Mouse (Mus musculus): Measurements from ENCODE around the gene Samd4b. TPM values are rescaled to one million over a fixed set of nuclear protein-coding genes. Genes with fewer than 3 reads are reported as not detected.

Samd4b gene
- polyA plus RNA-seq, 2 experiments: 33.0 to 82.0 TPM

DNA sequence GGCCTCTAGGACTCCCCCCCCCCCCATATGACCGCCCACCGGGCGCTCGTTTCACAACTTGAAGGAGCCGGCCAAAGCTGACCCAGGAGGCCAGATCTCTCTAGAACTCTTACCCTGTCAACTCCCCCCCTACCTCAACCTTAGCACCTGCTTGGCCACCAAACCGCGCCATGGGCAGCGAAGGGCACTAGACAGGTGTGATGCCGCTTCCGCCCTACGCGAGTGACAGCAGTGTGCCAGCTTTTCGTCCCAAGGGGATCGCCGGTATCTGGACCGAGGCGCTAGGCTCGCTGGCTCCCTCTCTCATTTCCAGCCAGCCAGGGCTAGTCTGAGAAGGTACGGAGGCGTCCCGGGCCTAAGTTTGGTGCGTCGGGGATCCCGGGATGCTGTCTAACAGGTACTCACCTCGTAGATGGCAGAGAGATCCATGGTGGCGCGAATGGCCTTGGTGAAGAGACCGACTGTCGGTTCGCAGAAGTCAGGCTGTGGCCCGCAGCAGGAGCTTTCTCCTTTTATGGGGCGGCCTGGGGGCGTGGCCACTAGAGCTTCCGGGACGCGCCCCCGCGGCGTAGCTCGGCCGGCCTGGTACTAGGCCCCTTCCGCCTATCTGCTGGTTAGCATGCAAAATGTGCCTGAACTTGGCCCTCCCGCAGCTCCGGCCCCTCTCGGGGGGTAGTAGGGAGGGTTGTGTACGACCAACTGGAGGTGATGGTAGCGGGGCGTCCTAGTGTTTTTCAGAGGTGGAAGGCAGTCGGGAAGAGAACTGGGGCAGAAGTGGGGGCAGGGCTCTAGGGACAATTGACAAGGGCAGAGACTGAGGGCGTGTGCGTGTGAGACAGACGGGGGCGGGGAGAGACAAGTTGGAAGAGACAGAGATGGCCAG, 218.9 kb downstream of the Samd4b start:
- peak overlapping the region; percentile 94 for H3K4me2 ChIP-seq (replicated peaks; ENCODE audit: low read depth, low read length, severe bottlenecking)
- DNase-seq (ENCODE audit: low spot score): peak; percentile 94
- peak; percentile 41 for ATAC-seq (ENCODE audit: low FRiP score, low read depth)
- H3K4me1 ChIP-seq (ENCODE audit: control insufficient read depth, insufficient read depth, low read length): peaks cover 72% of the 10 kb centered on the region
- no peaks in the 10 kb centered on the region for H3K27me3 ChIP-seq (ENCODE audit: control insufficient read depth, insufficient read depth, low read length)
- H3K36me3 ChIP-seq (ENCODE audit: control insufficient read depth, insufficient read depth, low read length): peaks cover 11% of the 10 kb centered on the region
- H3K9me3 ChIP-seq (ENCODE audit: control insufficient read depth, low read length): no peaks in the 10 kb centered on the region
- 1% methylated on average over 51 of the region's 53 CpGs for WGBS
- H3K27ac ChIP-seq (replicated peaks; ENCODE audit: low read depth, low read length): peak overlapping the region; percentile 77
- peak overlapping the region; percentile 73 for H3K4me3 ChIP-seq (replicated peaks; ENCODE audit: low read length)
- peak overlapping the region; percentile 75 for H3K9ac ChIP-seq (ENCODE audit: low read depth, low read length, severe bottlenecking)
- TF ChIP-seq POLR2A (IDR thresholded peaks at IDR 0.05; ENCODE audit: borderline replicate concordance, extremely low read depth, insufficient read depth, insufficient read length): peak; percentile 81; the same call in 1 of the 2 replicates

- H3K9me3 ChIP-seq (ENCODE audit: control insufficient read depth, low read length): no peaks in the 10 kb centered on the region
- H3K9ac ChIP-seq (ENCODE audit: low read depth, low read length, severe bottlenecking): peak overlapping the region; percentile 75
- H3K27me3 ChIP-seq (ENCODE audit: control insufficient read depth, insufficient read depth, low read length): no peaks in the 10 kb centered on the region
- TF ChIP-seq POLR2A (IDR thresholded peaks at IDR 0.05; ENCODE audit: borderline replicate concordance, extremely low read depth, insufficient read depth, insufficient read length): no peak
- DNase-seq (ENCODE audit: low spot score) (peak; percentile 51), ATAC-seq (ENCODE audit: low FRiP score, low read depth) (no peak)
- peaks cover 11% of the 10 kb centered on the region for H3K36me3 ChIP-seq (ENCODE audit: control insufficient read depth, insufficient read depth, low read length)
- peak overlapping the region; percentile 94 for H3K4me2 ChIP-seq (replicated peaks; ENCODE audit: low read depth, low read length, severe bottlenecking)
- H3K4me3 ChIP-seq (replicated peaks; ENCODE audit: low read length): peak overlapping the region; percentile 73
- H3K4me1 ChIP-seq (ENCODE audit: control insufficient read depth, insufficient read depth, low read length): peaks cover 68% of the 10 kb centered on the region
- peak overlapping the region; percentile 77 for H3K27ac ChIP-seq (replicated peaks; ENCODE audit: low read depth, low read length)
- WGBS: 37% methylated on average over 32 of the region's 32 CpGs
These were observed 219.8 kb downstream of the Samd4b start for GRCm38 (mm10) chr7:28378066-28378690.

GRCm38 (mm10) chr7:28377190-28378065, 220.5 kb downstream of the Samd4b start:
- no peak for TF ChIP-seq POLR2A (IDR thresholded peaks at IDR 0.05; ENCODE audit: borderline replicate concordance, extremely low read depth, insufficient read depth, insufficient read length)
- Histone ChIP-seq H3K9me3 (ENCODE audit: control insufficient read depth, low read length) (no peaks in the 10 kb centered on the region), H3K27me3 (ENCODE audit: control insufficient read depth, insufficient read depth, low read length) (no peaks in the 10 kb centered on the region), H3K4me1 (ENCODE audit: control insufficient read depth, insufficient read depth, low read length) (peaks cover 60% of the 10 kb centered on the region), H3K36me3 (ENCODE audit: control insufficient read depth, insufficient read depth, low read length) (peaks cover 11% of the 10 kb centered on the region), H3K27ac (replicated peaks; ENCODE audit: low read depth, low read length) (no peak overlapping the region), H3K9ac (ENCODE audit: low read depth, low read length, severe bottlenecking) (peak overlapping the region; percentile 75), H3K4me3 (replicated peaks; ENCODE audit: low read length) (peak overlapping the region; percentile 73), H3K4me2 (replicated peaks; ENCODE audit: low read depth, low read length, severe bottlenecking) (peak overlapping the region; percentile 94)
- no peak for ATAC-seq (ENCODE audit: low FRiP score, low read depth)
- DNase-seq (ENCODE audit: low spot score): no peak
- WGBS: 73% methylated on average over 18 of the region's 18 CpGs

GRCm38 (mm10) chr7:28376011-28376771, 221.8 kb downstream of the Samd4b start:
- peaks cover 49% of the 10 kb centered on the region for H3K4me1 ChIP-seq (ENCODE audit: control insufficient read depth, insufficient read depth, low read length)
- peak overlapping the region; percentile 60 for H3K9ac ChIP-seq (ENCODE audit: low read depth, low read length, severe bottlenecking)
- H3K4me3 ChIP-seq (replicated peaks; ENCODE audit: low read length): peak overlapping the region; percentile 40
- peak overlapping the region; percentile 95 for H3K27ac ChIP-seq (replicated peaks; ENCODE audit: low read depth, low read length)
- H3K27me3 ChIP-seq (ENCODE audit: control insufficient read depth, insufficient read depth, low read length): no peaks in the 10 kb centered on the region
- WGBS: 4% methylated on average over 29 of the region's 30 CpGs
- no peaks in the 10 kb centered on the region for H3K9me3 ChIP-seq (ENCODE audit: control insufficient read depth, low read length)
- DNase-seq (ENCODE audit: low spot score) (no peak), ATAC-seq (ENCODE audit: low FRiP score, low read depth) (no peak)
- H3K4me2 ChIP-seq (replicated peaks; ENCODE audit: low read depth, low read length, severe bottlenecking): peak overlapping the region; percentile 94
- peaks cover 11% of the 10 kb centered on the region for H3K36me3 ChIP-seq (ENCODE audit: control insufficient read depth, insufficient read depth, low read length)
- no peak for TF ChIP-seq POLR2A (IDR thresholded peaks at IDR 0.05; ENCODE audit: borderline replicate concordance, extremely low read depth, insufficient read depth, insufficient read length)
